Mouse (Mus musculus): ENCODE data around the gene Mmp15.
"Not testable (repeated sequence)": the region's sequence is repeated elsewhere in the genome, so short reads cannot be mapped to it uniquely, and the experiment has no call there.

Gene Mmp15

GRCm38 (mm10) chr8:95377863-95378291 lies 25.8 kb downstream of the Mmp15 start:
- no peak for DNase-seq

- not testable (repeated sequence) for DNase-seq
Observed at GRCm38 (mm10) chr8:95378928-95379327, 26.9 kb downstream of the Mmp15 start.

DNA sequence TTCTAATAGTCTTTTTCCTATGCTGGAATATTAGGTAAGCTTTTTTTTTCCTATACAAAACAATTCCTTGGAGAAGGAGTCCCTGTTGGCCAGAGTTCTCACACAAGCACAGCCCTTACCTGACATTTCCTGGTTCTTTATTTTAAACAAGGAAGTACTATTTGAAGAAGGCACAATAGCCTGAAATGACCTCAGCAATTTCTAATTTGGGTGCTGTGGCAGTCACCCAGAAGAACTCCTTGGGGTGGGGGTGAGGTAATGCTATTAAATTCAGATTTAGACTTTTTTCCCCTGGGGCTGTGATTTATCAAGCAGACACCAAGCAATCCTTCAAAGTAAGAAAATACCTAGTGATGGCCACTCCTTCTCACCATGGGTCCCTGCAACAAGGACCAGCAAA lies 28.9 kb downstream of the Mmp15 start:
- DNase-seq = no peak

DNA sequence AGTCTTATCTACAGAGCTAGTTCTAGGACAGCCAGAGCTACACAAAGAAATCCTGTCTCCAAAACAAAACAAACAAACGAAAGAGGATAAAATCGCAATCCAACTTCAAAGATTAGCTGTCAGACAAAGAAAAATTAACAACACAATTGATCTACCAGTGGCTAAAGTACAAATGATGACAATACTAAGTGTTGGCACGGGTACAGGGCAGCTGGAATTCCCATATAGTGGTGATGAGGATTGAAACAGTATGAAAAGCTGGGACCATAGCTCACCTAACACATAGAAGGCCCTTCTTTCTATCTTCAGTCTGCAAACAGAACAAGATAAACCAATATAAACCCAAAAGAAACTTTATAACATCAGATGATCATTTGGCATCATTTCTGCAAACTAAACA lies 29.5 kb downstream of the Mmp15 start:
- DNase-seq = no peak

DNA sequence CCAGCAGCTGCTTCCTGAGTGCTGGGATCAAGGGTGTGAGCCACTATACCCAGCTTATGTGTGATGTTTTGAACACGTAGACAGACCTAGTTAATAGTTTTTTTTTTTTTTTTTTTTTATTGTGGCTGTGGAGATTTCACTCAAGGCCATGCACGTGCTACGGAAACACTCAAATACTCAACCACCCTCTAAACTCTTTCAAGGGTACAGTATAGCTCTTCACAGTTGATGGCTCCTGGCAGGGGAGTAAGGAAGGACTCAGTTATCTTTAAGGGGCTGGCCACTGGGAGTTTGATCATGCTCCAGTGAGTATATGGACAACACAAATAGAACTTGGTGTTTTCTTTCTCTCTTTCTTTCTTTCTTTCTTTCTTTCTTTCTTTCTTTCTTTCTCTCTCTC lies 32.4 kb downstream of the Mmp15 start:
- DNase-seq = no peak

GRCm38 (mm10) chr8:95386037-95386436 lies 34.0 kb downstream of the Mmp15 start:
- DNase-seq = no peak

DNA sequence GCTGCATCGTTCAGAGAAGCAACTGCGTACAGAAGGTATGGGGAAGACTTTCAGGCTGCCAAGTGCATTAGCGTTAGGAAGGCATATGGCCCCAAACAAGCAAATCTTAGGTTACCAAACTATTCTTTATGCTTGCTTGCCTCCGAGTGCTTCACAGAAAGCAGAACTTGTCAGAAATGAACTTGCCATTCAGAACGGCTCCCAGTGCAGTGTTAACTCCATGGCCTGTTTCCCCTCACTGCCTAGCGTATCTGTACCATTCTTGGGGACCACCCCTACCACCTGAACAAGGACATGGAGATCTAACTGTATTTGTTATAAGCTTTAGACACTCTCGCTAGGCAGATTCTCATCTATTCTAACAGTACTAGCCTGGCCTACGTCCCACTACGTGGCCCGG lies 35.2 kb downstream of the Mmp15 start:
- no peak for DNase-seq

DNA sequence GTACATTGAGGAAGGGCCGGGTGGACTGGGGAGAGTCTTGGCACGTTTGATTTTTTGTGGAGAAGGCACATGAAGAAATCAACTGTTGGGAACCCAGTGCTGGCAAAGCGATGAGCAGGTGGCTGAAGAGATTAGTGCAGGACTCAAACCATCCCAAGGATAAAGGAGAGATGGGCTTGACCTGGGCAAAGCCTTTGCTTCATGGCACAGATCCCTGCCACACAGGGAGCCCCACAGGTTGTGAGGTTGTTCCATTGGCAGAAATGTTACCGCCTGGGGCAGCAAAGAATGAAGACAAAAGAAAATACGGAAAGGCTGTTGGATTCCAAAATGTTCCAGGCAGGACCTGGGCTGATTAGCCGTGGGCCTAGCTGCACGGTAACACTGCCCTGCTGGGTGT lies 35.9 kb downstream of the Mmp15 start:
- peak; percentile 38 to 52 for DNase-seq

DNA sequence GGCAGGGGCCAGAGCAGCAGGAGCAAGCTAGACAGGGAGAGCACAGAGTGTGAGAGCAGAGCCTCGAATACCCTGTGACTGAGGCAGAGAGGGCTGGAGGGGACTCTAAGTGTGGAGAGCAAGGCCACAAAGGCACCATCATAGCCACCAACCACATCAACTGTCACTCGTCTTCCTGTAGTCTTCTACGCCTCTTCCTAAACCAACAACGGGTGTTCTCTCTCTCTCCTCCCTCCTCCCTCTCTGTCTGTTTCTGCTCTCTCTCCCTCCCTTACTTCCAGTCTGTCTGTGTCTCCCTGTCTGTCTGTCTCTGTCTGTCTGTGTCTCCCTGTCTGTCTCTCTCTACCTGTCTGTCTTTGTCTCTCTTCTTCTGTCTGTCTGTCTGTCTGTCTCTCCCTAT lies 38.2 kb downstream of the Mmp15 start:
- DNase-seq = no peak

GRCm38 (mm10) chr8:95391101-95391500 lies 39.0 kb downstream of the Mmp15 start:
- no peak for DNase-seq

DNA sequence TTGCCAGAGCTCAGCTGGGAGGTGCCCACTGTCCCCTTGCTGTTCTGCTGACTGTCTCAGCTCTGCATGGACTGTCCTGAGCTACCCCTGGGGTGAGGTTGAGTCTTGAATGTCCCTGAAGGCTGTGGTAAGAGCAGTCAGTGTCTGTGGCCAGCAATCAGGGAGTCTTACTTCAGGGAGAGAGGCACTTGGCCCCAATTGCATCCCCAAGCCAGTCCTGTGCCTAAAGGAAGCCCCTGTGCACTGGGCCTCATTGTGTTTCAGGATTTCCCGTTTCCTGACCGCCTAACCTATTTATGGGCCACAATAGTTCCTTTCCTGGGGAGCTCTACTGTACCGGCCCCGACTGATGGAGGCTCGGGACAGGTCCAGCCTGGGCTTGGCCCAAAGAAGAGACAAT lies 40.5 kb downstream of the Mmp15 start:
- no peak for DNase-seq

GRCm38 (mm10) chr8:95395186-95395918 lies 43.3 kb downstream of the Mmp15 start:
- DNase-seq = no peak

DNA sequence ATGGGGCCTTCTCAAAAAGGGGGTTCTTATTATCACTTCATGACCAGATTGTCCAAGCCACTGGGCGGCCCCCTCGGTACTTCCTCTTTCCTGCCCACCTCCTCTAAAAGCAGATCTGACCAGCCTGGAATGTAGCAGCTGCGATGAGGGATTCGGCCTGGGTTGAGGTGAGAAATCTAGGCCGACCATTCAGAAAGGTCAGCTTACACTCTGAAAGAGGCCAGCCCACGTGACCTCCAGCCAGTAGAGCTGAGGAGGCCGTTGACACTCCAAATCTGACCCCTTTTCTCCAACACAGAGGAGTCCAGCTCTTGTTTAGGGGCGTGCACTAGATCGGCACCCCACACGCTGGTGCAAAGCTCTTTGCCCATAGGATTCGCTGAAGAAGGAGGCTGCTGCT lies 44.7 kb downstream of the Mmp15 start:
- DNase-seq = no peak

DNA sequence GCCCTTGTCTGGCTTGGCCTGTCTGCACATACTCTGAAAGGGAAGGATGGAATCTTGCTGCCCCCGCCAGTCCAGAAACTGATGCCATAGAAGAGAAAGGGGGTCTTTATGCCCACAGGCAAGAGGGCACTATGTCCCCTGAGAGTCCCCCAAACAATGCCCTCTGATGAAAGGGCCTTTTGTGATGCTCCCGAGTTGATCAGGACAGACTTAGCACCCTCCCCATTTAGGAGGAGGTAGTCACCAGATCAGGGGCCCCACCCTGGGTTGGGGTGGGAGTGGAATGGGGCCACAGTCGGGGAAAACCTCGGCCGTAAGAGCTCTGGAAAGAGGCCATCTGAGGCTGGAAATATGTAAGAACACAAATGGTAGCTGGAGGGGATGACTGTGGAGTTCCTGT lies 45.1 kb downstream of the Mmp15 start:
- no peak for DNase-seq

- DNase-seq = no peak
Observed at GRCm38 (mm10) chr8:95399131-95399530, 47.1 kb downstream of the Mmp15 start.

DNA sequence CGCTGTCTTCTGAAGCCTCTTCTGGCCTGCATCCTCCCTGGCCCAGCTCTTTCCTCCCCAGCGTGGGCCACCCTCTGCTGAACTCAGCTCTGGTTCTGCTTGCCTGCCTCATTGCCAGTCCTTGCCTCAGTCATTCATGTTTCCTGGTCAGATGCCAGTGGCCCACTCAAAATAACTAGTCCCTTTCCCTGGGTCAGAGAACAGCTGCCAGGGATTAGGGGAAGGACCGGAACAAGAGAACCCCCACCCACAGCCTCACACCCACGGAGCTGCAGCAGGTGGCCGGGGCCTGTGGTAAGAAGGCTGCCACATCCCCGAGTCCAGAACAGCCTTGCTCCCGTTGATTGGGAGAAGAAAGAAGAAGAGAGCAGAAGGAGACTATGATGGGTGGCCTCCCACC lies 49.0 kb downstream of the Mmp15 start:
- no peak for DNase-seq

- no peak for DNase-seq
Observed at GRCm38 (mm10) chr8:95409518-95409917, 57.5 kb downstream of the Mmp15 start.

DNA sequence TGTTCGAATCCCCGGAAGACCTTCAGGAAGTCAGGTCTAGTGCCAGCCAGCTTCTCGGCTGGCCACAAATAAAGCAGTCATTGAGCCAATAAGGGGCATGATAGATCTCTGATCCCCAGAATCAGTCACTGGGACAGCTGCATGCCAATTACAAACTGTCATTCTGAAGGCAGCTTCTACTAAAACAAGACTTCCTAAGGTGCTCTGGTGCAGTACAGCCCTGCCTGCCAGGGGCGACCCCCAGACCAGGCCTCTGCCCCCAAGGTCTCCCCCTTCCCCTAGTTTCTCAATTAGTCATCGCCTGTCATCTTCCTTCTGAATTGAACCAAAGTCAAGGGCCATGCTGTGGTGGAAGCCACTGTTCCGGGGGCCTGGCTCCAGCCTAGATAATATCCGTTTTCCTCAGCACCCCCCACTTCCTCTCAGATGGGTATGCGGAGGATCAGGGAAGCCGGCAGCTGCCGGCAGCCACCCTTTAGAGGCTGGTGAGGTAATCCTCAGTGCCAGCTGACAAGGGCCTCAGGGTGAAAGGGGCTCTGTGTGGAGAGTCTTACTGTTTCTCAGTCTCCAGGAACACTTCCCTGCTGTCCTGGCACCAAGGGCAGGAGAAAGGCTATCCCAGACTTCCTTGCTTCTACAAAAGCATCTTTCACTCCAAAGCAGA lies 59.4 kb downstream of the Mmp15 start:
- DNase-seq = peak in 1 of 2 experiments; percentile 35

- DNase-seq = no peak
Observed at GRCm38 (mm10) chr8:95422193-95422810, 70.2 kb downstream of the Mmp15 start.

Measured in cerebellum, postnatal 14 days (tissue).